Mouse (Mus musculus): Measurements from ENCODE around the gene Pax6. TPM values are rescaled to one million over a fixed set of nuclear protein-coding genes. Genes with fewer than 3 reads are reported as not detected.

Gene Pax6
- polyA plus RNA-seq, 1 experiment, result 0.35 TPM

Other genes starting within 250 kb of the Pax6 start
- gene Elp4, start 235.7 kb downstream of the Pax6 start, polyA plus RNA-seq (2012; fragmentation: generic; extraction: Trizol), result 7.0 TPM
- 25.1 TPM for gene Immp1l, start 235.7 kb downstream of the Pax6 start, polyA plus RNA-seq (2012; fragmentation: generic; extraction: Trizol)

All from C2C12 (cell line).